ENCODE assay signal across 30 mouse cellular contexts in the genomic region with DNA sequence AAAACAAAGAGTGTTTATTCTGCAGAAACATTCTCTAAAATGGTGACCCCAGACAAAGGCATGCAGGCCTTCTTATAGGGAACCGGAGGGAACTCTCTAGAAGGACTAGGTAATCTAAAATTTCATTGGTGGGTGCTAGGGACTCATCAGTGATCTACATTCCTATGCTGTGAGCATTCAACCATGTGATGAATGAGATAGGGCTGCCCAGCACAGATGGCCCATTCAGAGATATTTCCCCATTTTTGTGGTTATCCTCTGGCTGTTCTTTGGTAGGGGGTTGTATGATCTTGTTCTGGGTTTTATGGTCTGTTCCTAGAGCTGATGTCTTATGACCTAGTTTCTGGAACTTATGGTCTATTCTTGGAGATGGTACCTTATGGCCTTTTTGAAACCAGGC.
"Had no signal": no experiment of that assay in that cellular context is flagged by ENCODE, and none has a peak within 500 bp of the region (broad histone marks: within the 10 kb centered on the region; RNA-seq: fewer than 3 reads in every experiment).

No protein-coding gene starts in this region.

- DNase-seq: heart, postnatal 10 days; heart, postnatal 14 days; heart, postnatal 36 days; heart, postnatal 4 days; kidney, adult 11 months; kidney, adult 18-20 months; kidney, adult 2 months; kidney, adult 8-10 months; kidney, adult 9 months; kidney, postnatal 10 days; kidney, postnatal 14 days; kidney, postnatal 25 days; kidney, postnatal 36 days; kidney, postnatal 4 days; layer of hippocampus, adult 9-11 months; layer of hippocampus, postnatal 36 days had no signal

- H3K9me3 ChIP-seq: hindbrain, embryonic 15.5 days; intestine, embryonic 15.5 days had no signal

- H3K9ac ChIP-seq: heart, embryonic 12.5 days; heart, embryonic 13.5 days; heart, embryonic 15.5 days; hindbrain, embryonic 12.5 days; hindbrain, embryonic 13.5 days; hindbrain, embryonic 14.5 days; hindbrain, embryonic 15.5 days; intestine, embryonic 15.5 days; kidney, embryonic 15.5 days had no signal

- H3K27ac ChIP-seq: heart, embryonic 13.5 days; heart, embryonic 15.5 days; hindbrain, embryonic 10.5 days; hindbrain, embryonic 12.5 days; hindbrain, embryonic 13.5 days; hindbrain, embryonic 14.5 days; hindbrain, embryonic 15.5 days; hindbrain, postnatal 0 days; intestine, embryonic 15.5 days; kidney, embryonic 15.5 days; kidney, postnatal 0 days; layer of hippocampus, adult 2 months; left cerebral cortex, adult 2 months had no signal

- H3K36me3 ChIP-seq: intestine, embryonic 15.5 days had no signal

- H3K27me3 ChIP-seq: heart, embryonic 12.5 days; heart, embryonic 13.5 days; heart, embryonic 15.5 days; hindbrain, embryonic 12.5 days; hindbrain, embryonic 13.5 days; hindbrain, embryonic 15.5 days; intestine, embryonic 15.5 days; kidney, embryonic 15.5 days had no signal

- H3K4me1 ChIP-seq: heart, embryonic 12.5 days; heart, embryonic 13.5 days; heart, embryonic 15.5 days; hindbrain, embryonic 10.5 days; hindbrain, embryonic 12.5 days; hindbrain, embryonic 13.5 days; hindbrain, embryonic 15.5 days; intestine, embryonic 15.5 days; kidney, embryonic 15.5 days had no signal

- H3K4me3 ChIP-seq: heart, embryonic 12.5 days; heart, embryonic 13.5 days; heart, embryonic 15.5 days; hindbrain, embryonic 10.5 days; hindbrain, embryonic 12.5 days; hindbrain, embryonic 13.5 days; hindbrain, embryonic 15.5 days; intestine, embryonic 15.5 days; kidney, embryonic 15.5 days; layer of hippocampus, adult 2 months; left cerebral cortex, adult 2 months had no signal
